Mouse (Mus musculus) forebrain, embryonic 14.5 days (tissue): Measurements from ENCODE around the gene Tlcd2. TPM values are rescaled to one million over a fixed set of nuclear protein-coding genes. Genes with fewer than 3 reads are reported as not detected.

Source experiments
- ATAC-seq: fragments of 200-750 bp; cut with Nextera tagmentation; 2 replicates; pipeline ENCODE4 v1.8.0; 2017; ENCODE audit warnings: mild to moderate bottlenecking, moderate library complexity
- DNase-seq: peaks from one replicate; pipeline ENCODE4 v3.0.0-alpha.2; 2015; ENCODE audit warnings: low spot score
- H3K27ac ChIP-seq: fragments of 300-500 bp; sonication (generic); 2 replicates; pipeline ENCODE4 v1.5.1; 2014; ENCODE audit warnings: low read depth, mild to moderate bottlenecking, control low read depth, low read length, moderate library complexity
- H3K27me3 ChIP-seq: fragments of 300-500 bp; sonication (generic); replicated peaks from 2 replicates; pipeline ENCODE4 v1.6.1; 2014; ENCODE audit warnings: low read length, control low read depth, mixed read lengths; ENCODE audit not compliant: control insufficient read depth, insufficient read depth
- H3K36me3 ChIP-seq: fragments of 300-500 bp; sonication (generic); 2 replicates; pipeline ENCODE4 v1.6.1; 2014; ENCODE audit warnings: low read length, control low read depth; ENCODE audit not compliant: control insufficient read depth, insufficient read depth
- H3K4me1 ChIP-seq: fragments of 300-500 bp; sonication (generic); 2 replicates; pipeline ENCODE4 v1.6.1; 2014; ENCODE audit warnings: antibody characterized with exemption, low read length, control low read depth; ENCODE audit not compliant: control insufficient read depth, insufficient read depth
- H3K4me2 ChIP-seq: fragments of 300-500 bp; sonication (generic); 2 replicates; pipeline ENCODE4 v1.6.1; 2014; ENCODE audit warnings: mild to moderate bottlenecking, control low read depth, low read length
- H3K4me3 ChIP-seq: fragments of 300-500 bp; sonication (generic); 2 replicates; pipeline ENCODE4 v1.5.1; 2014; ENCODE audit warnings: low read depth, low read length, control low read depth
- H3K9ac ChIP-seq: fragments of 300-500 bp; sonication (generic); 2 replicates; pipeline ENCODE4 v1.6.1; 2014; ENCODE audit warnings: mild to moderate bottlenecking, low read length, control low read depth, moderate library complexity
- H3K9me3 ChIP-seq: fragments of 300-500 bp; sonication (generic); replicated peaks from 2 replicates; pipeline ENCODE4 v1.6.1; 2016; ENCODE audit warnings: low read length, control low read depth, mixed read lengths; ENCODE audit not compliant: control insufficient read depth
- WGBS: fragments of 180-500 bp; shearing (Covaris S2); extraction: QIAGEN DNeasy Blood & Tissue Kit; methylation state at CpG from one replicate; pipeline ENCODE4 v1.1.7; 2014; 5-methylcytosine and 5-hydroxymethylcytosine counted together
- polyA plus RNA-seq: library from polyadenylated mRNA; unstranded; fragments of >200 nt; fragmentation: Nextera tagmentation; extraction: Ambion mirVana; gene quantifications from 2 replicates; pipeline ENCODE4 v1.2.1, GENCODE M21; 2014

The Tlcd2 gene
- polyA plus RNA-seq, 1 experiment from 2014 or later = 1.3 TPM

- H3K27ac ChIP-seq = no peak overlapping the region
- 93% methylated on average over 9 of the region's 9 CpGs for WGBS
- no peak overlapping the region for H3K9ac ChIP-seq
- H3K4me2 ChIP-seq = no peak overlapping the region
- H3K4me1 ChIP-seq = no peaks in the 10 kb centered on the region
- DNase-seq (no peak), ATAC-seq (no peak)
- no peak overlapping the region for H3K4me3 ChIP-seq
- H3K27me3 ChIP-seq = no peaks in the 10 kb centered on the region
- H3K9me3 ChIP-seq = no peaks in the 10 kb centered on the region
- H3K36me3 ChIP-seq = no peaks in the 10 kb centered on the region
Observed at GRCm38 (mm10) chr11:75424033-75424432, 37.5 kb upstream of the Tlcd2 start.

GRCm38 (mm10) chr11:75424459-75424858 lies 37.1 kb upstream of the Tlcd2 start:
- no peaks in the 10 kb centered on the region for H3K9me3 ChIP-seq
- 94% methylated on average over 3 of the region's 3 CpGs for WGBS
- DNase-seq = no peak
- no peak overlapping the region for H3K4me2 ChIP-seq
- no peak overlapping the region for H3K4me3 ChIP-seq
- no peaks in the 10 kb centered on the region for H3K27me3 ChIP-seq
- no peaks in the 10 kb centered on the region for H3K36me3 ChIP-seq
- H3K27ac ChIP-seq = no peak overlapping the region
- no peak overlapping the region for H3K9ac ChIP-seq
- H3K4me1 ChIP-seq = no peaks in the 10 kb centered on the region
- no peak for ATAC-seq

GRCm38 (mm10) chr11:75429019-75429705 lies 32.4 kb upstream of the Tlcd2 start:
- no peak overlapping the region for H3K4me3 ChIP-seq
- 91% methylated on average over 9 of the region's 9 CpGs for WGBS
- no peaks in the 10 kb centered on the region for H3K9me3 ChIP-seq
- H3K4me1 ChIP-seq = peaks cover 14% of the 10 kb centered on the region; the same call in 1 of the 2 replicates
- no peak overlapping the region for H3K9ac ChIP-seq
- no peaks in the 10 kb centered on the region for H3K27me3 ChIP-seq
- DNase-seq (no peak), ATAC-seq (no peak)
- H3K36me3 ChIP-seq = no peaks in the 10 kb centered on the region
- H3K27ac ChIP-seq = no peak overlapping the region
- H3K4me2 ChIP-seq = no peak overlapping the region

GRCm38 (mm10) chr11:75431307-75431706 lies 30.2 kb upstream of the Tlcd2 start:
- no peak overlapping the region for H3K4me3 ChIP-seq
- no peaks in the 10 kb centered on the region for H3K36me3 ChIP-seq
- peak overlapping the region; percentile 65; the same call in 1 of the 2 replicates for H3K27ac ChIP-seq
- H3K4me1 ChIP-seq = peaks cover 14% of the 10 kb centered on the region; the same call in 1 of the 2 replicates
- H3K27me3 ChIP-seq = no peaks in the 10 kb centered on the region
- H3K4me2 ChIP-seq = no peak overlapping the region
- DNase-seq (peak; percentile 94), ATAC-seq (peak; percentile 97)
- H3K9ac ChIP-seq = no peak overlapping the region
- H3K9me3 ChIP-seq = no peaks in the 10 kb centered on the region
- 20% methylated on average over 11 of the region's 11 CpGs for WGBS

- WGBS = 87% methylated on average over 5 of the region's 5 CpGs
- Histone ChIP-seq H3K9ac (no peak overlapping the region), H3K27ac (no peak overlapping the region), H3K4me1 (peaks cover 14% of the 10 kb centered on the region; the same call in 1 of the 2 replicates), H3K9me3 (no peaks in the 10 kb centered on the region), H3K36me3 (no peaks in the 10 kb centered on the region), H3K4me2 (no peak overlapping the region), H3K27me3 (no peaks in the 10 kb centered on the region), H3K4me3 (no peak overlapping the region)
- no peak for ATAC-seq
- DNase-seq = no peak
Observed at GRCm38 (mm10) chr11:75434138-75434537, 27.4 kb upstream of the Tlcd2 start.

- Histone ChIP-seq H3K4me1 (no peaks in the 10 kb centered on the region), H3K9ac (no peak overlapping the region), H3K36me3 (peaks cover 9% of the 10 kb centered on the region; the same call in 1 of the 2 replicates), H3K27me3 (no peaks in the 10 kb centered on the region), H3K4me2 (no peak overlapping the region), H3K9me3 (no peaks in the 10 kb centered on the region), H3K4me3 (no peak overlapping the region), H3K27ac (no peak overlapping the region)
- DNase-seq (no peak), ATAC-seq (no peak)
- WGBS = 79% methylated on average over 13 of the region's 13 CpGs
Observed at GRCm38 (mm10) chr11:75438194-75438593, 23.3 kb upstream of the Tlcd2 start.

- Histone ChIP-seq H3K4me3 (no peak overlapping the region), H3K36me3 (peaks cover 9% of the 10 kb centered on the region; the same call in 1 of the 2 replicates), H3K27ac (no peak overlapping the region), H3K9ac (no peak overlapping the region), H3K9me3 (no peaks in the 10 kb centered on the region), H3K4me1 (no peaks in the 10 kb centered on the region), H3K27me3 (no peaks in the 10 kb centered on the region), H3K4me2 (no peak overlapping the region)
- ATAC-seq (no peak), DNase-seq (no peak)
- 79% methylated on average over 3 of the region's 3 CpGs for WGBS
Observed at GRCm38 (mm10) chr11:75438804-75439203, 22.7 kb upstream of the Tlcd2 start.

GRCm38 (mm10) chr11:75439363-75439762 lies 22.2 kb upstream of the Tlcd2 start, which contains the start of gene Serpinf2:
Serpinf2 (minus strand) TSS chr11:75439591.
- no peak within 1 kb of the TSS for H3K27ac ChIP-seq
- no peak within 1 kb of the TSS for H3K4me2 ChIP-seq
- ATAC-seq = no peak
- H3K4me1 ChIP-seq = no peaks in the 10 kb centered on the region
- DNase-seq = no peak
- no peaks in the 10 kb centered on the region for H3K27me3 ChIP-seq
- no peaks in the 10 kb centered on the region for H3K9me3 ChIP-seq
- H3K4me3 ChIP-seq = no peak within 1 kb of the TSS
- H3K9ac ChIP-seq = no peak within 1 kb of the TSS
- WGBS = 88% methylated on average over 6 of the region's 6 CpGs
- H3K36me3 ChIP-seq = peaks cover 9% of the 10 kb centered on the region; the same call in 1 of the 2 replicates

GRCm38 (mm10) chr11:75439951-75440350 lies 21.6 kb upstream of the Tlcd2 start:
- no peaks in the 10 kb centered on the region for H3K9me3 ChIP-seq
- H3K4me3 ChIP-seq = no peak overlapping the region
- 85% methylated on average over 3 of the region's 3 CpGs for WGBS
- peaks cover 9% of the 10 kb centered on the region; the same call in 1 of the 2 replicates for H3K36me3 ChIP-seq
- no peaks in the 10 kb centered on the region for H3K4me1 ChIP-seq
- no peak overlapping the region for H3K4me2 ChIP-seq
- no peak overlapping the region for H3K27ac ChIP-seq
- DNase-seq = no peak
- no peak overlapping the region for H3K9ac ChIP-seq
- H3K27me3 ChIP-seq = no peaks in the 10 kb centered on the region
- no peak for ATAC-seq
